Mouse (Mus musculus) limb, embryonic 11.5 days (tissue): ENCODE data around the gene Myef2. TPM values are rescaled to one million over a fixed set of nuclear protein-coding genes. Genes with fewer than 3 reads are reported as not detected.
"Not testable (repeated sequence)": the region's sequence is repeated elsewhere in the genome, so short reads cannot be mapped to it uniquely, and the experiment has no call there.

Source experiments
- ATAC-seq: fragments of 200-750 bp; cut with Nextera tagmentation; 2 replicates; pipeline ENCODE4 v1.8.0; 2017; ENCODE audit warnings: low read depth; ENCODE audit not compliant: insufficient number of reproducible peaks, low FRiP score, low TSS enrichment
- DNase-seq: peaks from one replicate; pipeline ENCODE4 v3.0.0-alpha.2; 2015; ENCODE audit warnings: low spot score
- H3K27ac ChIP-seq: fragments of 300-500 bp; sonication (generic); replicated peaks from 2 replicates; pipeline ENCODE4 v1.5.1; 2014; ENCODE audit warnings: low read depth, mild to moderate bottlenecking, low read length
- H3K27me3 ChIP-seq: fragments of 300-500 bp; sonication (generic); 2 replicates; pipeline ENCODE4 v1.6.1; 2014; ENCODE audit warnings: mild to moderate bottlenecking, low read length, mixed read lengths; ENCODE audit not compliant: control insufficient read depth, insufficient read depth
- H3K36me3 ChIP-seq: fragments of 300-500 bp; sonication (generic); 2 replicates; pipeline ENCODE4 v1.6.1; 2014; ENCODE audit warnings: mild to moderate bottlenecking, low read length, moderate library complexity, mixed read lengths; ENCODE audit not compliant: control insufficient read depth, insufficient read depth
- H3K4me1 ChIP-seq: fragments of 300-500 bp; sonication (generic); 2 replicates; pipeline ENCODE4 v1.6.1; 2014; ENCODE audit warnings: low read length, mixed read lengths; ENCODE audit not compliant: control insufficient read depth, insufficient read depth
- H3K4me2 ChIP-seq: fragments of 300-500 bp; sonication (generic); 2 replicates; pipeline ENCODE4 v1.6.1; 2014; ENCODE audit warnings: low read depth, mild to moderate bottlenecking, moderate library complexity; ENCODE audit not compliant: severe bottlenecking
- H3K4me3 ChIP-seq: fragments of 300-500 bp; sonication (generic); 2 replicates; pipeline ENCODE4 v1.5.1; 2014; ENCODE audit warnings: low read depth, low read length
- H3K9ac ChIP-seq: fragments of 300-500 bp; sonication (generic); 2 replicates; pipeline ENCODE4 v1.6.1; 2014; ENCODE audit warnings: mild to moderate bottlenecking, low read length
- H3K9me3 ChIP-seq: fragments of 300-500 bp; sonication (generic); 2 replicates; pipeline ENCODE4 v1.6.1; 2016; ENCODE audit warnings: low read length; ENCODE audit not compliant: control insufficient read depth
- WGBS: fragments of 180-500 bp; shearing (Covaris S2); extraction: QIAGEN DNeasy Blood & Tissue Kit; methylation state at CpG from one replicate; pipeline ENCODE4 v1.1.7; 2014; 5-methylcytosine and 5-hydroxymethylcytosine counted together
- polyA plus RNA-seq: library from polyadenylated mRNA; unstranded; fragments of >200 nt; fragmentation: Nextera tagmentation; extraction: Ambion mirVana; gene quantifications from 2 replicates; pipeline ENCODE4 v1.2.1, GENCODE M21; 2014

The Myef2 gene
- polyA plus RNA-seq, 1 experiment from 2014 or later = 136 TPM

GRCm38 (mm10) chr2:125134113-125134512 is 10.7 kb upstream of the Myef2 start:
- H3K27ac ChIP-seq = no peak overlapping the region
- ATAC-seq = no peak
- WGBS = 43% methylated on average over 4 of the region's 4 CpGs
- no peaks in the 10 kb centered on the region for H3K4me1 ChIP-seq
- no peak overlapping the region for H3K4me3 ChIP-seq
- H3K9ac ChIP-seq = no peak overlapping the region
- DNase-seq = no peak
- no peaks in the 10 kb centered on the region for H3K27me3 ChIP-seq
- no peaks in the 10 kb centered on the region for H3K36me3 ChIP-seq
- H3K9me3 ChIP-seq = no peaks in the 10 kb centered on the region
- no peak overlapping the region for H3K4me2 ChIP-seq

DNA sequence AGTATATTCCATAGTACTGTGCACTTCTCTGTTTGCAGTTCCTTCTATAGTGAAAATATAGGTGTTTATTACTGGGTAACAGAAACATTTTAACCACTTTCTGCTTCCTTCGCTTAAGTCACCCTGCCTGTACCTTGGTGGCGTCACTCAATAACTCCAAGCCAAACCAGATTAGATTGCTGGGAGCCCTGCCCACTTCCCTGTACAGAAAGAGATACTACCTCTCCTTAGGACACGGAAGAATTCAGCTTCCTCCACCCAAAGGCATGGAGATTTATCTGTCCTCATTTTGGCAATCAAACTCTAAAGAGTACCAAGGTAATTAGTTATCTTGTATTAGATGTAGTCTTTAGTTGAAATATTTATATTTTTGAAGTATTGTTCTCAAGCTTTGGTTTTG is 3.3 kb upstream of the Myef2 start:
- DNase-seq (no peak), ATAC-seq (no peak)
- no peak overlapping the region for H3K4me2 ChIP-seq
- H3K9me3 ChIP-seq = no peaks in the 10 kb centered on the region
- H3K9ac ChIP-seq = no peak overlapping the region
- H3K4me3 ChIP-seq = no peak overlapping the region
- peaks cover 6% of the 10 kb centered on the region for H3K4me1 ChIP-seq
- H3K27me3 ChIP-seq = no peaks in the 10 kb centered on the region
- 85% methylated on average over 3 of the region's 3 CpGs for WGBS
- H3K27ac ChIP-seq = no peak overlapping the region
- H3K36me3 ChIP-seq = no peaks in the 10 kb centered on the region

DNA sequence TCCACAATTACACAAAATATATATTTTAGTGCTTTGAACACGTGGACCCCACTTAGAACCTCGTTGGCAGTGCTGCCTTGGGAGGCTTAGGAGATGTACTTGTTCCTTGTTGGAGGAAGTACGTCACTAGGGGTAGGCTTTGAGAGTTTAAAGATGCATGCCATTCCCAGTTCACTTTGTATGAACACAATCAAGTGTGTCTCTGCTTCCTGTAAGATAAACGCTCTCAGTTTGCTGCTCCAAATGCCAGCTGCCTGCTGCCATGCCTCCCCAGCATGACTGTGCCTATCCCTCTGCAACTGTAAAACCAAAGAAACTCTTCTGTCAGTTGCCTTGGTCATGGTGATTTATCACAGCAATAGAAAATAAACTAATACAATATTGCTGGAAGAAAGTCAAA is 2.4 kb upstream of the Myef2 start:
- H3K9ac ChIP-seq = no peak overlapping the region
- WGBS = 43% methylated on average over 4 of the region's 4 CpGs
- H3K9me3 ChIP-seq = no peaks in the 10 kb centered on the region
- no peaks in the 10 kb centered on the region for H3K27me3 ChIP-seq
- H3K36me3 ChIP-seq = no peaks in the 10 kb centered on the region
- no peak overlapping the region for H3K4me2 ChIP-seq
- DNase-seq (no peak), ATAC-seq (no peak)
- H3K4me3 ChIP-seq = no peak overlapping the region
- peaks cover 9% of the 10 kb centered on the region for H3K4me1 ChIP-seq
- no peak overlapping the region for H3K27ac ChIP-seq

DNA sequence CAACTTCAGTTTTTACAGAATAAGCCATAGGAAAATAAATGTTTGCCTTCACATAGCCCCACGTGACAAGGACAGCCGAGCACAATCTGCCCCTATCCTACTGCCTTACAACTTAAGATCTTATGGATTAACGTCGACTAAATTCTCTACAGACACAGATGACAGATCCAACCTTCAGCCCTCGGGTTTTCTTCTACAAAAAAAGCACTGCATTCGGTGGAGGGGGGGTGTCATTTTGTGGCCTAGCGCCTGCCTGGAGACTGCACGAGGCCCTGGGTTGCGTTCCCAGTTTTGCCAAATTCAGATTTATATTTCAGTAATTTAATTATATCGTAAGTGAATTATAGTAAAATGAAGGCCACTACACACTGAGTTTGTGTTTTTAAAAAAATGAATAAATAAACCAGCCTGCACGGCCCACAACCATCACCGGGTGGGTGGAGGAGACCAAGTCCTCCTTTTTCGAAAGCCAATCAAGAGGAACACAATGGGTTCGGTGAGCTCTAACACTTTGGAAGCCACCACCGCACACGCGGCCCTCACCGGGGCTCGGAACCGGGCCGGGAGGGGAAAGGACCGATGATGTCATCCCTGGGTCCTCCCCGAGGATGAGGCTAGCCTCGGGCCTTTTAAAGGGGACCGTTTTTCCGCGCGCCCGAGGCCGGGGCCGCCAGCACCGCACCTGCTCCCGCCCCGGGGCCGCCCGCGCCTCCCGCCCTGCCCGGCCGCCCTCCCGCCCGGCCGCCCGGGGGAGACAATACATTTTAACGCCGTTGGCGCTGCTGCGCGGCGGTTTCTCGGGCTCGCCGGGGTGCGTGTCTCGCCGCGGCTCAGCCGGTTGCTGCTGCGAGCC is 611 bp downstream of the Myef2 start:
- DNase-seq (peak; percentile 61), ATAC-seq (peak; percentile 69)
- Histone ChIP-seq H3K4me3 (peak overlapping the region; percentile 71), H3K9ac (peak overlapping the region; percentile 99), H3K27me3 (no peaks in the 10 kb centered on the region), H3K9me3 (no peaks in the 10 kb centered on the region), H3K4me2 (peak overlapping the region; percentile 60), H3K36me3 (no peaks in the 10 kb centered on the region), H3K4me1 (peaks cover 9% of the 10 kb centered on the region), H3K27ac (peak overlapping the region; percentile 83)
- under 1% methylated on average over 53 of the region's 59 CpGs for WGBS

DNA sequence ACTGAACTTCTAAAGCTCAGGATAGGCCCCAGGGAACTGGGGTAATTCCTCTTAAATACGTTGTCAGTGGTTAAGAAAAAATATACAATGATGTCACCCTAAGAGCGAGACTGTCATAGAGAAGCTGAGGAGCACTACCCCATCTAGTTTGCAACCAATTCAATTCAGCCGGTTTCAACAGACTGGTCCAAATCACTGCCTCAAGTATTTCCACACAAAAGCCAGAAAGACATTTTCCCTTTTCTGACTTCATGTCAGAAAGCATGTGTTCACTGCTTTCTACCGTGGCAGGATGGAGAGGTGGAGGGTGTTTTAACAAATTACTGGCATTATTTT is 1.2 kb downstream of the Myef2 start:
- Histone ChIP-seq H3K4me1 (peaks cover 9% of the 10 kb centered on the region), H3K9me3 (no peaks in the 10 kb centered on the region), H3K9ac (peak overlapping the region; percentile 99), H3K4me2 (peak overlapping the region; percentile 60), H3K27ac (no peak overlapping the region), H3K4me3 (peak overlapping the region; percentile 71), H3K36me3 (no peaks in the 10 kb centered on the region), H3K27me3 (no peaks in the 10 kb centered on the region)
- no peak for DNase-seq
- 18% methylated on average over 4 of the region's 4 CpGs for WGBS
- no peak for ATAC-seq

- Histone ChIP-seq H3K4me1 (peaks cover 9% of the 10 kb centered on the region), H3K27ac (no peak overlapping the region), H3K4me2 (no peak overlapping the region), H3K9ac (no peak overlapping the region), H3K27me3 (no peaks in the 10 kb centered on the region), H3K36me3 (no peaks in the 10 kb centered on the region), H3K9me3 (no peaks in the 10 kb centered on the region), H3K4me3 (no peak overlapping the region)
- ATAC-seq (no peak), DNase-seq (no peak)
- 89% methylated on average over 6 of the region's 6 CpGs for WGBS
Observed at GRCm38 (mm10) chr2:125119381-125120110, 3.9 kb downstream of the Myef2 start.

DNA sequence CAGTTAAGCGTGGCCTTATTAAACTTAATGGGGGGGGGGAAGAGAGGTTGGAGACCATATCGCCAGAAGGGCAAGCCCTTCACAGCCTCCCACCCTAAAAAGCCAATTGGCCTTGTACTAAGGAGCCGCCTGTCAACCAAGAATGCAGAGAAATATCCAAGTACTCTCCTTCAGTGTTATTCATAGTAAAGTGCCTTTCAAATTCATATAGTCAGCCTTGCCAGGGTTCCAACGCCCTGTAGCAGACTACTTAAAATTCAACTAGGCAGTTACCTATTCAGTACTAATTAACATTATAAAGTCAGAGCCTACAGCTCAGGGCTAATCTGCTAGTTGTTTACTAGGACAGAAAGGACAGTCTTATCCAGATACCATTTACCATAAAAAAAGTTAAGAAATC is 16.9 kb downstream of the Myef2 start:
- not testable (repeated sequence) for DNase-seq, H3K9ac ChIP-seq, H3K27me3 ChIP-seq, H3K27ac ChIP-seq, H3K4me1 ChIP-seq, H3K4me3 ChIP-seq, ATAC-seq, H3K9me3 ChIP-seq, H3K4me2 ChIP-seq
- peaks cover 13% of the 10 kb centered on the region; the same call in 1 of the 2 replicates for H3K36me3 ChIP-seq
- 96% methylated on average over 4 of the region's 4 CpGs for WGBS

GRCm38 (mm10) chr2:125104491-125104890 is 19.0 kb downstream of the Myef2 start:
- DNase-seq = not testable (repeated sequence)
- peaks cover 10% of the 10 kb centered on the region; the same call in 1 of the 2 replicates for H3K36me3 ChIP-seq

More at GRCm38 (mm10) chr2:125104491-125104890, 19.0 kb downstream of the Myef2 start:
- H3K4me3 ChIP-seq, H3K4me2 ChIP-seq, H3K27ac ChIP-seq, H3K4me1 ChIP-seq, H3K27me3 ChIP-seq, H3K9me3 ChIP-seq, ATAC-seq, H3K9ac ChIP-seq: not testable (repeated sequence)
- WGBS = 97% methylated on average over 13 of the region's 13 CpGs
